Mouse (Mus musculus) lung, adult 2 months (tissue): Measurements from ENCODE around the gene Pygb.

ENCODE experiments used
- CTCF ChIP-seq: fragments of 200-500 bp; IDR thresholded peaks from 2 replicates; pipeline ENCODE4 v1.5.1; 2011; ENCODE audit warnings: mild to moderate bottlenecking, low read length, control low read depth; ENCODE audit not compliant: insufficient read depth
- POLR2A ChIP-seq: fragments of 200-500 bp; IDR thresholded peaks from 2 replicates; pipeline ENCODE4 v1.6.1; 2011; ENCODE audit warnings: low read depth, mild to moderate bottlenecking, control low read depth, low read length, borderline replicate concordance; ENCODE audit errors: extremely low read depth

- no peak for TF ChIP-seq CTCF
- TF ChIP-seq POLR2A = no peak
Observed at GRCm38 (mm10) chr2:150820720-150821119, 34.2 kb downstream of the Pygb start.
